Mouse (Mus musculus) CD4-positive, CD25-positive, alpha-beta regulatory T cell, adult 2 months (primary cell): ENCODE results near the gene Skint5.
"Not testable (repeated sequence)": the region's sequence is repeated elsewhere in the genome, so short reads cannot be mapped to it uniquely, and the experiment has no call there.

Experiments used
- DNase-seq: peaks from one replicate; pipeline ENCODE4 v3.0.0-alpha.2; 2012; ENCODE audit warnings: low read depth, low spot score

Skint5 gene

DNA sequence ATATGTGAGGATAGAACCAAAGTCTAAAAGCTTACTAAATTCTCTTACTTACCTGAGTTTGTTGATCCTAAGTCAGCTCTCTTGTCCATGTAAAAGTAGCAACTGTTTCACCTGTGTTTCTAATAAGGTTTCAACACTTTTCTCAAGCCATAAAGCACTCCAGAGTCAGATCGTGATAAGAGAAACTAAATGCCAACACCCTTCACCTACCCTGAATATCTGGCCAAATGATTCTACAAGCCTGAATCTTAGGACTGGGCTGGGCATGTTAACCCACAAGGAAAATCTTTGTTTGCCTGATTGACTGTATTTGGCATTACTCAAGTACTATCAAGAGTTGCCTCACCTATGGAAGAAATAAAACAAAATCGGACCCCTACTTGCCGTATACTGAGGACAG lies at the start of gene Skint5:
TSS of gene Skint5 (minus strand) at position 101 of the 400 bp plus-strand sequence.
- no peak for DNase-seq

DNA sequence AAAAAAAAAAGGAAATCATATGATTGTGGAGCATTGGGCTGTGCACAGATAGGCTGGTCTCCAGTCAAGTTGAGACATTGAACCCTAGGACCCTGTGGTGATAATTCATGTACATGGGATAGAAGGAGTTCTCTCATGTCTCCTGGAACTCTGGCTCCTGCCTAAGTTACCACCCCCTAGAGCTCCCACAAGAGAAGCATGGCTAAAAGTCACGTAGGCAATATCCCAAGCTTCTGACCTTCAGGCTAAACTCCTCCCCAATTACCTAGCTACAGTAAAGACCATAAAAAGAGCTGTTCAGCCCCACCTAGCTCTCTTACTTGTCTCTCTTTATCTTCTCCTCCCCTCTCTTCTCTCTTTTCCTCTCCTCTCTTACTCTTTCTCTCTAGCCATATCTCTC lies 42.0 kb downstream of the Skint5 start:
- no peak for DNase-seq

GRCm38 (mm10) chr4:113764182-113764581 lies 235.1 kb downstream of the Skint5 start:
- no peak for DNase-seq

DNA sequence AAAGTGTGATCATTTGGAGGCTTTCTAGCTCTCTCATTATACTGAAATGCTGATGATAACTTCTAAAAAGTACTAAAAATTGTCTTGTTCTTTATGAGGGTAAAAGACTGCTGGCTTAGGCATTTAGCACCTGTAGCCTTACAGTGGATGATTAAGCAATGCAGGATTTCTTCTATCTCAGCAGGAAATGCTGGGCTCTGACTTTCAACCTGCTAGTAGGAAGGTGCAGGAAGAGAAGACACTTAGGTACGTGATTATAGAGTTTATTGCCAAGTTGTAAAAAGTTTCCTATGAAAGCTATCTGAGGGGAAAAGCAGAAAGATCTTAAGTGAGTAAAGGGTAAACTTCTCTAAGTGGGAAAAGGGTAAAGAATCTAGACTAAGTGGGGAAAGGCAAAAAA lies 235.6 kb downstream of the Skint5 start:
- DNase-seq = no peak

GRCm38 (mm10) chr4:113448230-113448629 lies 551.1 kb downstream of the Skint5 start:
- DNase-seq = not testable (repeated sequence)
